Mouse (Mus musculus) macrophage (primary cell): Measurements from ENCODE around the gene Fhl5. TPM values are rescaled to one million over a fixed set of nuclear protein-coding genes. Genes with fewer than 3 reads are reported as not detected.
"Not testable (repeated sequence)": the region's sequence is repeated elsewhere in the genome, so short reads cannot be mapped to it uniquely, and the experiment has no call there.

Experiments used
- H3K27ac ChIP-seq: fragments of 350-480 bp; formaldehyde crosslinking; 2 replicates; pipeline ENCODE4 v1.9.0; 2021
- H3K36me3 ChIP-seq: fragments of 350-480 bp; formaldehyde crosslinking; 2 replicates; pipeline ENCODE4 v1.9.0; 2021; ENCODE audit errors: inconsistent target
- H3K4me3 ChIP-seq: fragments of 350-480 bp; formaldehyde crosslinking; 2 replicates; pipeline ENCODE4 v1.9.0; 2021; ENCODE audit errors: inconsistent target
- H3K79me2 ChIP-seq: fragments of 350-480 bp; formaldehyde crosslinking; 2 replicates; pipeline ENCODE4 v1.9.0; 2021; ENCODE audit errors: inconsistent target
- WGBS: methylation state at CpG from one replicate; pipeline ENCODE4 v1.1.7; 2026; ENCODE audit warnings: inconsistent platforms; ENCODE audit not compliant: missing documents; 5-methylcytosine and 5-hydroxymethylcytosine counted together
- polyA plus RNA-seq: library from polyadenylated mRNA; stranded (reverse); fragments of 250-400 nt; gene quantifications from 3 replicates; pipeline ENCODE4 v1.2.4, GENCODE M21; 2018; ENCODE audit warnings: inconsistent platforms
- total RNA-seq, 78 experiments: library from RNA; depleted of rRNA; stranded (reverse); fragments of 250-400 nt; gene quantifications; 1 replicate in 9 of 78; 2 replicates in 24 of 78; 3 replicates in 43 of 78; 4 replicates in 2 of 78; pipeline ENCODE4 v1.2.4; 2018; ENCODE audit warnings: inconsistent platforms in 56 of 78

The Fhl5 gene
- total RNA-seq (2018; cell fraction: chromatin; rRNA removed): not detected
- total RNA-seq (2018; cell fraction: cytosol; rRNA removed): not detected
- not detected for total RNA-seq (2018; cell fraction: nucleus; rRNA removed)
- not detected in 3 replicates for polyA plus RNA-seq

DNA sequence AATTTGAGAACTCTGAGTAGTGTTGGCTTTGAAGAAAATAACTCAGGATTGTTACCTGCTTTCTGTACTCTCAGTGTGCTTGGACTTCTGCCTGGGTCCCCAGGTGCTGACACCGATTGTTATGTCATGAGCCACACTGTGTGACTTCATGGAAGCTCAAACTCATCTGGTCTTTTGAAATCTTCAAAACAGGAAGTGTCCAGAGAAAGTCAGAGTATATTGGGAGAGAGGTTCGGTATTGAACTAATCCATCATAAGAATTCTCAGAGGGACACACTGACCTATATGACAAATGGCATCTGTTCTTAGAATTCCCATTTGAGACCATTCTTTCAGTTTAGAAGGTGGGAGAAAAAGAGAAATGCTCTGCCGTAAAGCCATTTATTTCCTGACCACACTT lies at the start of gene Fhl5:
TSS of gene Fhl5 (minus strand) at position 101 of the 400 bp plus-strand sequence.
- 84% methylated on average over 3 of the region's 3 CpGs for WGBS
- H3K79me2 ChIP-seq: no peaks in the 10 kb centered on the region

DNA sequence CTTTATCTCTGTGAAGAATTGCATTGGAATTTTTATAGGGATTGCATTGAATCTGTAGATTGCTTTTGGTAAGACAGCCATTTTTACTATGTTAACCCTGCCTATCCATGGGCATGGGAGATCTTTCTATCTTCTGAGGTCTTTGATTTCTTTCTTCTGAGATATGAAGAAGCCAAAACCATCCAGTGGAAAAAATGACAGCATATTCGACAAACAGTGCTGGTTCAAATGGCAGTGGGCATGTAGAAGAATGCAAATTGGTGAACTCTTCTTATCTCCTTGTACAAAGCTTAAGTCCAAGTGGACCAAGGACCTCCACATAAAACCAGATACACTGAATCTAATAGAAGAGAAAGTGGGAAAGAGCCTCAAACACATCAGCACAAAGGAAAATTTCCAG lies 42.3 kb upstream of the Fhl5 start:
- not testable (repeated sequence) for H3K4me3 ChIP-seq, H3K79me2 ChIP-seq, H3K27ac ChIP-seq, H3K36me3 ChIP-seq
- WGBS: 94% methylated on average over 1 of the region's 1 CpGs

More for the DNA sequence above, at the start of gene Fhl5:
- Histone ChIP-seq H3K4me3 (no peak within 1 kb of the TSS), H3K27ac (no peak within 1 kb of the TSS), H3K36me3 (no peaks in the 10 kb centered on the region)

DNA sequence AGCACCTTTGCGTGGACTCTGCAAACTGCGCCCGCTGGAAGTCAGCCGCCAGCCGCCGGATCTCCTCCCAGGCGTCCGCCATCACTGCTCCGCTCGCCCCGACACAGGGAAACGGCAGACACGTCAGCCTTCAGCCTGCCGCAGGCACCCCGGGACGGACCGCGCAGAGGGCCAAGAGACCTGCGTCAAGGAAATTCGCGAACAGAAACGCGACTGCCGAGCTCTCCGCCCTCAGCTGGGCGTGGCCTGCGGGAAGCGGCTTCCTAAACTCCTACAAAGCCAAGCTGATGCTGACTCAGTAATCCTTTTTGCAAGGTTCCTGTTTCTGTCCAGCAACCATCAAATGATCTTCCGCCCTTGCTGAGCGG lies 39.0 kb upstream of the Fhl5 start, which contains the start of gene Ufl1:
TSS of gene Ufl1 (minus strand) at position 151 of the 368 bp plus-strand sequence.
- H3K79me2 ChIP-seq: peaks cover 6% of the 10 kb centered on the region; the same call in 1 of the 2 replicates
- H3K27ac ChIP-seq: peak within 1 kb of the TSS; percentile 58
- under 1% methylated on average over 30 of the region's 30 CpGs for WGBS
- peak within 1 kb of the TSS; percentile 71 for H3K4me3 ChIP-seq
- H3K36me3 ChIP-seq: peaks cover 13% of the 10 kb centered on the region; the same call in 1 of the 2 replicates

GRCm38 (mm10) chr4:25280938-25281670 lies 38.4 kb upstream of the Fhl5 start:
- Histone ChIP-seq H3K27ac (peak overlapping the region; percentile 58), H3K4me3 (peak overlapping the region; percentile 71), H3K36me3 (peaks cover 16% of the 10 kb centered on the region; the same call in 1 of the 2 replicates), H3K79me2 (peaks cover 6% of the 10 kb centered on the region; the same call in 1 of the 2 replicates)
- WGBS: 2% methylated on average over 32 of the region's 32 CpGs

GRCm38 (mm10) chr4:25272861-25273627 lies 30.4 kb upstream of the Fhl5 start:
- Histone ChIP-seq H3K27ac (no peak overlapping the region), H3K36me3 (peaks cover 65% of the 10 kb centered on the region), H3K79me2 (no peaks in the 10 kb centered on the region), H3K4me3 (no peak overlapping the region)
- 64% methylated on average over 7 of the region's 7 CpGs for WGBS

DNA sequence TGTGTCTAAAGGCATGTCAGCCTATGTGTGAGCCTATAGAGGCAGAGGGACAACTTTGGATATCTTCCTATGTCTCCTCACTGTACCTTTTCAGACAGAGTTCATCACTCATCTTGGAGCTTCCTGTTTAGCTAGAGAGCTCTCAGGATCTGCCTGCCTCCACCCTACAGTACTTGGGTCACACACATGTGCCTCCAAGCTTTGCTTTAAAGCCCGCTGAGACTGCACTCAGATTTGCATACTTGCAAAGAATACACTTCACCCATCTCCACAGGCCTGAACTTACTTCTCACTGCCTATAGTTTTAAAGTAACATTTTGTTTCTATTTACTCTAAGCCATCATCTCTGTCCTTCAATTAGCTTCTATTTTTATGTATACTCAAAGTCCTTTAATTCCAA lies 29.2 kb upstream of the Fhl5 start:
- no peak overlapping the region for H3K27ac ChIP-seq
- H3K4me3 ChIP-seq: no peak overlapping the region
- no peaks in the 10 kb centered on the region for H3K79me2 ChIP-seq
- peaks cover 64% of the 10 kb centered on the region for H3K36me3 ChIP-seq
- 100% methylated on average over 1 of the region's 1 CpGs for WGBS

DNA sequence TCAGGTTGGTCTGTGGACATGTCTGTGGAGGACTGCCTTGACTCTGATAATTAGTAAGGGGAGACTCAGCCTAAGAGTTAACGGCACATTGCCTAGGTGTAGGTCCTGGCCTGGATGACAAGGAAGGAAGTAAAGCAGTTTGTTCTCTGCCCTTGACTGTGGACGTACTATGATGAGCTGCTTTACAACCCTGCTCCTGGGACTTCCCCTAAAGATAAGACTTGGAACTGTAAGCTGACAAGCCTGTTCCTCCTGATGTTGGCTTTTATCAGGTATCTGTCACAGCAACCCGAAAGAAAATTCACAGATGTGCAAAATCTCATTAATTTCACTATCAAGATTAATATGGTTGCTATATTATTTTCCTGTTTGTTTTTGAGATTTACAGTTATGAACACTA lies 24.5 kb upstream of the Fhl5 start:
- Histone ChIP-seq H3K36me3 (peaks cover 79% of the 10 kb centered on the region), H3K4me3 (no peak overlapping the region), H3K27ac (no peak overlapping the region), H3K79me2 (no peaks in the 10 kb centered on the region)
- WGBS: 96% methylated on average over 3 of the region's 3 CpGs

DNA sequence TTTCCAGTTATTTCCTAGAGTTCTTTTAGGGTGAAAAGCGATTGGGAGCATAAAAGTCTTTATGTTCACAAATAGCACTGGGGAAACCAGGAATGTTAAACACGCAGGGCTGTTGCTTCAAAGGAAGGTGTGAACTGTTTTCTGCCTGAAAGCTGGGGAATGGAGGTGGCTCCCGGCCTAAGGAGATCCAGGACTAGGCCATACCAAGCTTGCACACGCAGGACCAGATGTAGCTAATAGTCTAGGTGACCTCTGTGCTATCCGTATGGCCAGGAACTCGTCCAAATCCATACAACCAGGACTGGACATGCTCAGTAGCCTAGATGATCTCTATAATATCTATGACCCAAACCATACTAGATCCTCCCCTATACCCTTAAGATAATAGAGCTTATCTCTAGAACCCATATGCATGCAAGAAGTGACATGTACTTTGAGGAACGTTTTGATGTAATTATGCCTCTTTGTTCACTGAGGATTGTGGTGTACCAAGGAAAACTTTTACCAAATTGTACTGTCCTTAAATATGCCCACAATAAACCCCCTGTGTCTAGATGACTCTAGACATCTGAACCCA lies 15.2 kb upstream of the Fhl5 start:
- Histone ChIP-seq H3K27ac (no peak overlapping the region), H3K4me3 (no peak overlapping the region), H3K79me2 (no peaks in the 10 kb centered on the region), H3K36me3 (peaks cover 59% of the 10 kb centered on the region)
- 96% methylated on average over 6 of the region's 7 CpGs for WGBS

- not testable (repeated sequence) for H3K4me3 ChIP-seq, H3K36me3 ChIP-seq, H3K27ac ChIP-seq, H3K79me2 ChIP-seq
- WGBS: no CpG with 5 or more reads among the region's 1 CpGs
These were observed 7.0 kb downstream of the Fhl5 start for GRCm38 (mm10) chr4:25235663-25236062.

- H3K4me3 ChIP-seq, H3K36me3 ChIP-seq, H3K27ac ChIP-seq, H3K79me2 ChIP-seq: not testable (repeated sequence)
- WGBS: 89% methylated on average over 1 of the region's 1 CpGs
These were observed 8.9 kb downstream of the Fhl5 start for GRCm38 (mm10) chr4:25233767-25234166.

GRCm38 (mm10) chr4:25232546-25232945 lies 10.1 kb downstream of the Fhl5 start:
- H3K4me3 ChIP-seq: no peak overlapping the region
- H3K36me3 ChIP-seq: no peaks in the 10 kb centered on the region
- H3K27ac ChIP-seq: no peak overlapping the region
- no peaks in the 10 kb centered on the region for H3K79me2 ChIP-seq
- 94% methylated on average over 3 of the region's 3 CpGs for WGBS

- Histone ChIP-seq H3K27ac (no peak overlapping the region), H3K36me3 (no peaks in the 10 kb centered on the region), H3K79me2 (no peaks in the 10 kb centered on the region), H3K4me3 (no peak overlapping the region)
- WGBS: 31% methylated on average over 1 of the region's 1 CpGs
These were observed 15.1 kb downstream of the Fhl5 start for GRCm38 (mm10) chr4:25227527-25227926.

- no peaks in the 10 kb centered on the region for H3K79me2 ChIP-seq
- no peak overlapping the region for H3K4me3 ChIP-seq
- no peaks in the 10 kb centered on the region for H3K36me3 ChIP-seq
- H3K27ac ChIP-seq: no peak overlapping the region
These were observed 20.7 kb downstream of the Fhl5 start for GRCm38 (mm10) chr4:25221927-25222326.

DNA sequence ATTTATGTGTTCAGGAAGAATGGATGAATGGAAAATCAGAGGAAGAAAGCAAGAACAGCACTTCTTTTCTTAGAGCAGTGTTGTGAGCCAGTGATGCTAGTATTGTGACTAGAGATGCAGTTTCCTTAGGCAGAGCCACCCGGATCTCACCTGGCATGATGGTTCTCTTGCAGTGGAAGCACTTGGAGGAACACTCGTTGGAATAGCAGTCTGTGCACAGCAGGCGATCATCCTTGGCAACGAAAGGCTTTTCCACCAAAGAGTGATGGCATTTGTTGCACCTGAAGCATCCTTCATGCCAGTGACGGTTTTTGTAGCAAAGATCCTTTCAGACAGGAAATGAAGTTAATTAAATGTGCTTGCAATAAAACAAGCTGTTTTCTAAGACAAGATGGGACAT lies 29.2 kb downstream of the Fhl5 start:
- Histone ChIP-seq H3K36me3 (no peaks in the 10 kb centered on the region), H3K79me2 (no peaks in the 10 kb centered on the region), H3K27ac (no peak overlapping the region), H3K4me3 (no peak overlapping the region)
- 66% methylated on average over 5 of the region's 5 CpGs for WGBS

- Histone ChIP-seq H3K27ac (no peak overlapping the region), H3K79me2 (no peaks in the 10 kb centered on the region), H3K36me3 (no peaks in the 10 kb centered on the region), H3K4me3 (no peak overlapping the region)
- WGBS: 88% methylated on average over 4 of the region's 4 CpGs
These were observed 36.5 kb downstream of the Fhl5 start for GRCm38 (mm10) chr4:25206166-25206565.
